Mouse (Mus musculus): ENCODE results near the gene Brd1. TPM values are rescaled to one million over a fixed set of nuclear protein-coding genes. Genes with fewer than 3 reads are reported as not detected.
"Not testable (repeated sequence)": the region's sequence is repeated elsewhere in the genome, so short reads cannot be mapped to it uniquely, and the experiment has no call there.

Gene Brd1
- polyA plus RNA-seq, 1 experiment: 19.5 TPM

DNA sequence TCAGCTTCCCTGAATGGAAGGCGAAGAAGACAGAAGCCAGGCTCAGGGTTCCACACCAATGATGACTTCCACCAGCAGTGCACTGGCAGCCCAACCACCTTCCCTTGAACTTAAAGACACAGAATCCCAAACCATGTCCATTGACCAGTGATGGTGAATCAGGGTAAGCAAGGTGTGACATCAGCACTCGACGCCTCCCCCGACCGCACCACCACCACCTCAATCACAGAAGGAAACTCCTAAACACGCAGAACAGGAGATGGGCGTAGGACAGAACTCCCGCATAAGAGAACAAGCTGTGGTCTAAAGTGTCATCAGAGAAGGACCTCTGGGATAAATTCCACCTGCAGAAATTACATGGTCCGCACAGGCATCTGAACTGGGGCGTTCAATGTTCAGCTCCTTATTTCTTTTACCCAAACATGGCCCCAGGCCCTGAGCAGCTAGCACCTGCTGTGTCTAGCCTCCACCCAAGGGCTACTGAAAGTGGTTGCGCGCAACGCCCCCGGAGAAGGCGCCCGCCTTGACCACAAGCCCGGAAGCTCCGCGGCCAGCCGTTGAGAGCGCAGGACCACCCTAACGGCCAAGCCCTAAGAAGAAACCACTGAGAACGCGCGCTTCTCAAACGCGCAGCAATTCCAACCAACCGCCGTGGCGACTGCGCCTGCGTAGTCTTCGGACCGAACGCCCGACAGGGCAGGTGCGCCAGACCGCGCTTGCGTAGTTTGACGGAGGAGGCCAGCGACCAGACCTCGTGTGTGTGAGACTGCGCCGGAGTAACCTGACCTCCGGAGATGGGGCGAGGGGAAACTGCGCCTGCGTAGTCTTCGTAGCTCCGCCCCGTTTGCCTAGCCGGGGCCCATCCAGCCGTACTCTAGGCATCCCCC, 16.9 kb upstream of the Brd1 start:
- TF ChIP-seq POLR2A (IDR thresholded peaks at IDR 0.05; ENCODE audit: extremely low read depth, insufficient read depth, low read length) (peak; percentile 81), CTCF (IDR thresholded peaks at IDR 0.05; ENCODE audit: extremely low read depth, insufficient read depth, low read length) (no peak)

GRCm38 (mm10) chr15:88750032-88750431, 16.0 kb upstream of the Brd1 start:
- no peak for TF ChIP-seq CTCF (IDR thresholded peaks at IDR 0.05; ENCODE audit: extremely low read depth, insufficient read depth, low read length)
- no peak for TF ChIP-seq POLR2A (IDR thresholded peaks at IDR 0.05; ENCODE audit: extremely low read depth, insufficient read depth, low read length)
- H3K4me1 ChIP-seq (ENCODE audit: control insufficient read depth, insufficient read depth, low read length): peaks cover 2% of the 10 kb centered on the region; the same call in 1 of the 2 replicates
- H3K4me3 ChIP-seq (ENCODE audit: insufficient read depth, low read length): no peak overlapping the region
- H3K27ac ChIP-seq (ENCODE audit: insufficient read depth, low read length): no peak overlapping the region

More for the DNA sequence above, 16.9 kb upstream of the Brd1 start:
- Histone ChIP-seq H3K4me1 (ENCODE audit: control insufficient read depth, insufficient read depth, low read length) (peaks cover 2% of the 10 kb centered on the region; the same call in 1 of the 2 replicates), H3K27ac (ENCODE audit: insufficient read depth, low read length) (0 out of 2 replicates have a peak overlapping the region, but pooled peaks have one; percentile 39), H3K4me3 (ENCODE audit: insufficient read depth, low read length) (peak overlapping the region; percentile 82)

DNA sequence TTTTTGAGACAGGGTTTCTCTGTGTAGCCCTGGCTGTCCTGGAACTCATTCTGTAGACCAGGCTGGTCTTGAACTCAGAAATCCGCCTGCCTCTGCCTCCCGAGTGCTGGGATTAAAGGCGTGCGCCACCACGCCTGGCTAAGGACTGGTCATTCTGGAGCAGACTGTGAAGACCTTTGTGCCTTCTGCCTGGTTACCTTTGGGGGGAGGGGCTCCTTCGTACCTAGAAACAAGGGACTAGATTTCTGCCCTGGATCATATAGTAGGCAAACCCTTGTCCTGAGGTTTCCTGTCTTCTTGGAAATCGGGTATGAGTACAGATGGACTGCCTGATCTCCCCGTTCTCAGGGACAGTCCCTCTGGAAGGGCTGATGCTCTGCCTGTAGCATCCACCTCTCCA, 15.6 kb upstream of the Brd1 start:
- H3K27ac ChIP-seq (ENCODE audit: insufficient read depth, low read length): not testable (repeated sequence)

DNA sequence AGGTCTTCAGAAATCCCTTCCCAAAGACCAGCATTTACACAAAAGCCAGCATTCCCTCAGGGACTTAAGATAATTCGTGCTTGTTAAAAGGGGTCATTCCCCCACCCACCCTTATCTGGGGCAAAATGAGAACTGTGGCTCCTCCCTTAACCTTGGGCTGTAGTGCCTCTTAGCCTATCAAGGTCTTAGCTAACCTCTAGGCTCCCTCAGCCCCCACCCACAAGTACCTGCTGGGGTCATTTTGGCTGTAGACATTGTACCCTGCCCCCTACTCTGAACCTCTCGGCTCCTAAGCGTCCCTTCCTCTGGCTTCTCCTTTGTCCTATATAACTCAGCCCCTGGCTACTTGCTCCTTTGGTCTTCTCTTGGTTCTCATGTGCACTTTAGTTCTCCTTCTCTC, 11.9 kb upstream of the Brd1 start:
- H3K4me3 ChIP-seq (ENCODE audit: insufficient read depth, low read length): no peak overlapping the region
- H3K27ac ChIP-seq (ENCODE audit: insufficient read depth, low read length): no peak overlapping the region
- peaks cover 2% of the 10 kb centered on the region; the same call in 1 of the 2 replicates for H3K4me1 ChIP-seq (ENCODE audit: control insufficient read depth, insufficient read depth, low read length)
- TF ChIP-seq CTCF (IDR thresholded peaks at IDR 0.05; ENCODE audit: extremely low read depth, insufficient read depth, low read length) (no peak), POLR2A (IDR thresholded peaks at IDR 0.05; ENCODE audit: extremely low read depth, insufficient read depth, low read length) (no peak)

More for the DNA sequence above, 15.6 kb upstream of the Brd1 start:
- H3K4me1 ChIP-seq (ENCODE audit: control insufficient read depth, insufficient read depth, low read length); H3K4me3 ChIP-seq (ENCODE audit: insufficient read depth, low read length): not testable (repeated sequence)

DNA sequence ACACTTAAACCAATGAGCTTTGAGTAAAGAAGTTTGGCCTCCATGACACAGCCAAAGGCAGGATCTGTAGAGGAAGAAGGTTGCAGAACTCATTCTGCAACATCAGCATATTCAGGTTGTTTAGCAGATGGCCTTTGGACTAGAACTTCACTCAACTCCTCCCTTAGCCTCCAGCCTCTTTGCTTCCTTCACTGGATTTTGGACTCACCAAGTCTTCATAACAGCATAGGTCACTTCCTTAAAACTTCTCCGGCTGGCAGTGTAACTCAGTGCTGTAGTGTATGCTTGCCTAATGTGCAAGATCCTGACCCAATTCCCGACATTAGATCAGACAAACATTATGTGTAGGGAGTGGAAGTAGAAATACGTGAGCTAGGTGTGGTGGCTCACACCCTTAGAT, 11.3 kb upstream of the Brd1 start:
- H3K27ac ChIP-seq (ENCODE audit: insufficient read depth, low read length): no peak overlapping the region
- no peak overlapping the region for H3K4me3 ChIP-seq (ENCODE audit: insufficient read depth, low read length)
- TF ChIP-seq CTCF (IDR thresholded peaks at IDR 0.05; ENCODE audit: extremely low read depth, insufficient read depth, low read length) (no peak), POLR2A (IDR thresholded peaks at IDR 0.05; ENCODE audit: extremely low read depth, insufficient read depth, low read length) (no peak)
- no peaks in the 10 kb centered on the region for H3K4me1 ChIP-seq (ENCODE audit: control insufficient read depth, insufficient read depth, low read length)

- not testable (repeated sequence) for H3K4me1 ChIP-seq (ENCODE audit: control insufficient read depth, insufficient read depth, low read length); H3K27ac ChIP-seq (ENCODE audit: insufficient read depth, low read length); H3K4me3 ChIP-seq (ENCODE audit: insufficient read depth, low read length)
Observed at GRCm38 (mm10) chr15:88743371-88743770, 9.3 kb upstream of the Brd1 start.

DNA sequence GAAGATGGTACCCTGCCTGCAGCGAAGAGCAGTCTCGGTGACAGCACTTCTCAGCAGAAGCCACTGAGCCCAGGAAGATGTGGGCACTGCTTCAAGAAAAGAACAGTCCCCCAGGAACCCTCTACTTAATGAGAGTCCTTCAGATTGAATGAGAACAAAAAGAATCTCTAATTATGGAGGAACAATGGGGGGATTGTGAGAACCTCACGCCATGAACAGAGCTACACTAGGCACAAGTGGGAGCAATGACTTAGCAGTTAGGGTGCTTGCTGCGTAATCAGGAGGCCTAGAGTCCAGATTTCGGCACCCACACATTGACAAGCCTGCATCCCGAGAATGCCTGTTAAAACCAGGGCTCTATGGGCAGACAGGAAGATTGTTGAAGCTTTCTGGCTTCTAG, 7.3 kb upstream of the Brd1 start:
- Histone ChIP-seq H3K27ac (ENCODE audit: insufficient read depth, low read length) (no peak overlapping the region), H3K4me3 (ENCODE audit: insufficient read depth, low read length) (no peak overlapping the region), H3K4me1 (ENCODE audit: control insufficient read depth, insufficient read depth, low read length) (no peaks in the 10 kb centered on the region)
- TF ChIP-seq POLR2A (IDR thresholded peaks at IDR 0.05; ENCODE audit: extremely low read depth, insufficient read depth, low read length) (no peak), CTCF (IDR thresholded peaks at IDR 0.05; ENCODE audit: extremely low read depth, insufficient read depth, low read length) (no peak)

GRCm38 (mm10) chr15:88738466-88738865, 4.4 kb upstream of the Brd1 start:
- TF ChIP-seq CTCF (IDR thresholded peaks at IDR 0.05; ENCODE audit: extremely low read depth, insufficient read depth, low read length) (no peak), POLR2A (IDR thresholded peaks at IDR 0.05; ENCODE audit: extremely low read depth, insufficient read depth, low read length) (no peak)
- no peak overlapping the region for H3K27ac ChIP-seq (ENCODE audit: insufficient read depth, low read length)
- H3K4me1 ChIP-seq (ENCODE audit: control insufficient read depth, insufficient read depth, low read length): peaks cover 3% of the 10 kb centered on the region
- no peak overlapping the region for H3K4me3 ChIP-seq (ENCODE audit: insufficient read depth, low read length)

DNA sequence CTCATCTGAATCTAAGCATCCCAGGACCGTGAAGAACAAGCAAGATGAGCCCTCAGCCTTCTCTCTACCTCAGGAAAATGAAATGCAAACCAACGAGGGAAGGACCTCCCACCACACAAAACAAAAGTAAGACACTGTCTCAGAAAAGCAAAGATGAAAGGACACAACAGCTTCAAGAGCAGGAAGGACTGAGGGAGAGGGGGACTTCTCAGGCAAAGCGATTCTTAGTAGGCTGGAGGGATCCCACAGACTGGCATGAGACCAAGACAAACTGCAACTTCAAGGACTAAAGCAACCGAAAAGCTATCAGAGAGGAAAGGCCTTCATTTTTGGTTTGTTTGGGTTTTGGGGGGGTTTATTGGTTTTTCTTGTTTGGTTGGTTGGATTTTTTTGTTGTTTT, 2.1 kb upstream of the Brd1 start:
- peaks cover 13% of the 10 kb centered on the region for H3K4me1 ChIP-seq (ENCODE audit: control insufficient read depth, insufficient read depth, low read length)
- no peak overlapping the region for H3K4me3 ChIP-seq (ENCODE audit: insufficient read depth, low read length)
- no peak overlapping the region for H3K27ac ChIP-seq (ENCODE audit: insufficient read depth, low read length)
- TF ChIP-seq POLR2A (IDR thresholded peaks at IDR 0.05; ENCODE audit: extremely low read depth, insufficient read depth, low read length) (no peak), CTCF (IDR thresholded peaks at IDR 0.05; ENCODE audit: extremely low read depth, insufficient read depth, low read length) (no peak)

- peaks cover 13% of the 10 kb centered on the region for H3K4me1 ChIP-seq (ENCODE audit: control insufficient read depth, insufficient read depth, low read length)
- TF ChIP-seq POLR2A (IDR thresholded peaks at IDR 0.05; ENCODE audit: extremely low read depth, insufficient read depth, low read length): 0 out of 2 replicates have a peak, but pooled peaks have one; percentile 8
- TF ChIP-seq CTCF (IDR thresholded peaks at IDR 0.05; ENCODE audit: extremely low read depth, insufficient read depth, low read length): no peak
- peak overlapping the region; percentile 67 for H3K4me3 ChIP-seq (ENCODE audit: insufficient read depth, low read length)
- H3K27ac ChIP-seq (ENCODE audit: insufficient read depth, low read length): peak overlapping the region; percentile 68; the same call in 1 of the 2 replicates
Observed at GRCm38 (mm10) chr15:88733041-88733751, 837 bp downstream of the Brd1 start.
